Mouse (Mus musculus): Measurements from ENCODE around the gene Brd1. TPM values are rescaled to one million over a fixed set of nuclear protein-coding genes. Genes with fewer than 3 reads are reported as not detected.

Brd1 gene
- polyA plus RNA-seq, 1 experiment: 34.7 TPM

DNA sequence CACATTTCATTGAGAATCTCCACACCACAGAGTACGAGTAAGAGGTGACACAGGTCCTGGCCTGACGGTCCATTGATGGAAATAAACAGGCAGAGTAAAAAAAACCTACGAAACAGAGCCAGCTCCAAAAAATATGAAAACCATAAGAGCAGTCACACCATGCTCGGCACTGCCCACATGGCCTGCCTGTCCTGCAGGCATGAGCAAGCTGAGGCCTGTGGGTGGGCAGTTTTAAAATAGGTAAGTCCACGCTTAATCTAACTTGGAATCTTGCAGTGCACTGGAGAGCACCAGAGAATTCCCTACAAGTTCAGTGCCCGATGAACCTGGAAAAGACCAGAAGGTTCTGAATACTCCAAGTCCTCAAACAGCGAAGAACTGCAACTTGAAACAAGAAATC, 38.0 kb downstream of the Brd1 start:
- no peak for TF ChIP-seq CTCF (IDR thresholded peaks at IDR 0.05; ENCODE audit: borderline replicate concordance, insufficient read depth, low read length)
- TF ChIP-seq POLR2A (IDR thresholded peaks at IDR 0.05; ENCODE audit: low read depth, low read length): no peak
- Histone ChIP-seq H3K4me3 (ENCODE audit: insufficient read depth, low read length) (no peak overlapping the region), H3K27ac (ENCODE audit: insufficient read depth, low read length) (no peak overlapping the region), H3K4me1 (ENCODE audit: control insufficient read depth, insufficient read depth, low read length) (no peaks in the 10 kb centered on the region)

DNA sequence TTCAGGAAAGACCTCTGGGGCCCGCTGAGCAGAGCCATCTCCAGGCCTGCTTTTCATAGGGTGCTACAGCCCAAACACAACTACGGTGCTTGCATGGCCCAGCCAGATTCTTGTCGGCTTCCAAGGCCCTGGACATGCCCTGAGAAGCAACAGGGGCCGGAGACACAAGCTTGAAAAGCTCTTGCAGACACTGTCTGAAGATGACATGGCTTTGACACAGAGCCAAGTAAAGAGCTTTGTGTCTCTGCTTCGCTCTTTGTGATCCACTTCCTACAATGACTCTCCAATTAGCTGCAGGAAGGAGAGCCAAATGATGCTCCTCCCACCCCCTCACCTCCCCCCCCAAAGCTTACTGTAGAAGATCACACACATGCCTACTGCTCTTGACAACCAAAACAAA, 40.0 kb downstream of the Brd1 start:
- TF ChIP-seq CTCF (IDR thresholded peaks at IDR 0.05; ENCODE audit: borderline replicate concordance, insufficient read depth, low read length) (no peak), POLR2A (IDR thresholded peaks at IDR 0.05; ENCODE audit: low read depth, low read length) (no peak)

DNA sequence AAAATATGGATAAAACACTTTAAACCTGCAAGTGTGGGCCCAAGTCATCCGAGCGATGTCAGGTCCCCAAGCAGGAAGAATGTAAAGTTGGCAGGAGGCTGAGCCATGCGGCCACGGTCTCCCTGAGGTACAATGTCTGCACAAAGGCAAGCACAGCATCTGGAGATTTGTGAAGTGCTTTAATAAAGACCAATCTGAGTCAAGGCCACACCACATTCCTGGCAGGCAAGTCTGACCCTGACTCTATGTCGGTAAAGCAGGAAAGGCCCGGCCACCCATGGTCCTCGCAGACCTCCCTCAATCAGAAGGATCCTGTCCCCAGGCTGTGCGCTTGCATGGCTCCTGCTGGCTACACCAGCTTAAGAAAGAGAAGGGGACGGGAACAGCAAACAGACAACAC, 41.3 kb downstream of the Brd1 start:
- no peak for TF ChIP-seq CTCF (IDR thresholded peaks at IDR 0.05; ENCODE audit: borderline replicate concordance, insufficient read depth, low read length)
- TF ChIP-seq POLR2A (IDR thresholded peaks at IDR 0.05; ENCODE audit: low read depth, low read length): no peak
- Histone ChIP-seq H3K4me1 (ENCODE audit: control insufficient read depth, insufficient read depth, low read length) (no peaks in the 10 kb centered on the region), H3K27ac (ENCODE audit: insufficient read depth, low read length) (no peak overlapping the region), H3K4me3 (ENCODE audit: insufficient read depth, low read length) (no peak overlapping the region)

More for the DNA sequence above, 40.0 kb downstream of the Brd1 start:
- no peak overlapping the region for H3K27ac ChIP-seq (ENCODE audit: insufficient read depth, low read length)
- H3K4me3 ChIP-seq (ENCODE audit: insufficient read depth, low read length): no peak overlapping the region
- no peaks in the 10 kb centered on the region for H3K4me1 ChIP-seq (ENCODE audit: control insufficient read depth, insufficient read depth, low read length)

DNA sequence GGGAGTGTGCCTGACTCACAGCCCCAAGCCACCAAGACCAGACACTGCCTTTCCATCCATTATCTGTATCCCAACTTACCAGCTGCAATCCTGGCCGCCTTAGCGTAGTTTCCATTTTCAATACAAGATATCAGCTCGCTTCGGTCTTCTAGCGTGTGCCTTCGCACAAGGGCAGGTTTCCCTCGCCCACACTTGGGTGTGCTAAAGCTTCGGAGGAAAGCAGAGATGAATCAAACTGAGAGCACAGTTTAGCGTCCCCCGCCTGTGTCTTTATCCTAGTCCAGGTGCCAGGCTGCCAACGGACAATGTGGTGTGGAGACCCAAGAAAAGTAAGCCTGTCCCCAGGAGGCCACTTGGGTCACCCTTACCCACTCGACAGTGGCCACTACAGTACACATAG, 42.9 kb downstream of the Brd1 start:
- H3K27ac ChIP-seq (ENCODE audit: insufficient read depth, low read length): no peak overlapping the region
- TF ChIP-seq POLR2A (IDR thresholded peaks at IDR 0.05; ENCODE audit: low read depth, low read length) (no peak), CTCF (IDR thresholded peaks at IDR 0.05; ENCODE audit: borderline replicate concordance, insufficient read depth, low read length) (no peak)
- no peaks in the 10 kb centered on the region for H3K4me1 ChIP-seq (ENCODE audit: control insufficient read depth, insufficient read depth, low read length)
- H3K4me3 ChIP-seq (ENCODE audit: insufficient read depth, low read length): no peak overlapping the region

DNA sequence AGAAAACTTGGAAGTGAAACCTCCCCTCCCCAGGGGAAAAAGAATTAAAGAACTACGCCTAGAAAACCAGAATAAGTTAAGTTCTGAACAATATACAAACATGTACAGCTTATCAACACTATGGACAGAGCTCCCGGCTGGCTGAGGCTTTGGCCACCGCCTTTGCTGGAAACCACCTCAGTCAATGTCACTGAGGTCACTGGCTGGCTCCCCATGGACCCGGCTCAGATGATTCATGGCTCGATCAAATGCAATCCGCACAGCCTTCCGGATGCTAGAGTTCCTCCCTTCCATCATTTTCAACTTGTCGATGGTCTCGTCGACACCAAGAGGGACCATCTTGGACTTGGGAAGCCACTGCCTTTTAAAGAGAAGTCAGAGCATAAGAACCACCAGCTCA, 45.9 kb downstream of the Brd1 start:
- H3K4me3 ChIP-seq (ENCODE audit: insufficient read depth, low read length): no peak overlapping the region
- TF ChIP-seq CTCF (IDR thresholded peaks at IDR 0.05; ENCODE audit: borderline replicate concordance, insufficient read depth, low read length) (no peak), POLR2A (IDR thresholded peaks at IDR 0.05; ENCODE audit: low read depth, low read length) (no peak)
- no peak overlapping the region for H3K27ac ChIP-seq (ENCODE audit: insufficient read depth, low read length)
- no peaks in the 10 kb centered on the region for H3K4me1 ChIP-seq (ENCODE audit: control insufficient read depth, insufficient read depth, low read length)

DNA sequence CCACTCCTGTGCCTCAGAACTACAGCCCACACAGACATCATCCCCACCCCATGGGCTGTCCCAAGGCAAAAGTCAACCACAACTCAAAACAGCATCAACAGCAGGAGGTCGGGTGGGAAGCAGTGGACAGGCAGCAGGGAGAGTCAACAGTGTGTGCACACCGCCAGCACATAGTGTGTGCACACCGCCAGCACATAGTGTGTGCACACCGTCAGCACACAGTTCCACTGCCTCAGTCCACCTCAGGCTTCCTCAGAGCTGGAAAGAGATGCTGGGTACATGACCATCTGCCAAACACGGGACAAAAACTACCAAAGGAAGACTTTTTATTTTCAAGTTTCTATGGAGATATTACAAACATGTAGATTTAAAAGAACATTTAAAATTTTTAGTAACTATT, 47.3 kb downstream of the Brd1 start:
- no peaks in the 10 kb centered on the region for H3K4me1 ChIP-seq (ENCODE audit: control insufficient read depth, insufficient read depth, low read length)
- TF ChIP-seq POLR2A (IDR thresholded peaks at IDR 0.05; ENCODE audit: low read depth, low read length) (no peak), CTCF (IDR thresholded peaks at IDR 0.05; ENCODE audit: borderline replicate concordance, insufficient read depth, low read length) (no peak)
- H3K4me3 ChIP-seq (ENCODE audit: insufficient read depth, low read length): no peak overlapping the region
- H3K27ac ChIP-seq (ENCODE audit: insufficient read depth, low read length): no peak overlapping the region

DNA sequence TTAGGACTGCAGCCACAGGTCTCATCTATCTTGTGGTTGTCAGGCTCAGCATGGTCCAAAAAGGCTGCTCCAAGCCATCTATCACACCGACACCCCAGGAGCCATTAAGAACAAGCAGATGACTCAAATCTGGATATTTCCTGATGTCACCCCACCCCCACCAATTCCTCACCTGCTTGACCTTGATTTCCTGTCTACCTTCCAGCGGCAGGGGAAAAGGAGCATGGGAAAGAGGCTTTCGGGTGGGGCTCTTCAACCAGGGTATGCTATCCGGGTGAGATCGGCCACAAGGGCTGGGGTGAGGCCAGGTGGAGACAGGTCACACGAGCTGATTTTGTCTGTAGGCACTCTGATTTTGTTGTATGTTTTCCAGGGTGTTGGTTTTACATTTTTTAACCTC, 50.0 kb downstream of the Brd1 start:
- no peak overlapping the region for H3K27ac ChIP-seq (ENCODE audit: insufficient read depth, low read length)
- no peak for TF ChIP-seq POLR2A (IDR thresholded peaks at IDR 0.05; ENCODE audit: low read depth, low read length)
- TF ChIP-seq CTCF (IDR thresholded peaks at IDR 0.05; ENCODE audit: borderline replicate concordance, insufficient read depth, low read length): no peak
- no peaks in the 10 kb centered on the region for H3K4me1 ChIP-seq (ENCODE audit: control insufficient read depth, insufficient read depth, low read length)
- H3K4me3 ChIP-seq (ENCODE audit: insufficient read depth, low read length): no peak overlapping the region

DNA sequence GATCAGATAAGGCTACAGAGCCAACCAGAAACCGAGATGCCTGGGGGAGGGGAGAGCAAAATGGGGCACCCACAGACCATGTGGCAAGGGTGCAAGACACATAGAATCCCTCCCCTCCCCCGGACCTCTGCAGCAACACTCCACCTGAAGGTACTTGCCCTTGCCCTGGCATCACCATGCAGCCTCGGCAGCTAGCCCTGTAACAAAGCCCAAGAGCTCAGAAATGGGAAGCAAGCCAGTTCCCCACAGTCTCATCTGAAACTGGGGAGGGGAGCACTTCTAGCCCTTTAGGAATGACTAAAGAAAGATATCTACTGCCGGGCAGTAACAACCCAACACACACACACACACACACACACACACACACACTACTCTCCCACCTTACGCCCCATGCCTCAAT, 53.1 kb downstream of the Brd1 start:
- no peaks in the 10 kb centered on the region for H3K4me1 ChIP-seq (ENCODE audit: control insufficient read depth, insufficient read depth, low read length)
- TF ChIP-seq CTCF (IDR thresholded peaks at IDR 0.05; ENCODE audit: borderline replicate concordance, insufficient read depth, low read length) (no peak), POLR2A (IDR thresholded peaks at IDR 0.05; ENCODE audit: low read depth, low read length) (no peak)
- no peak overlapping the region for H3K27ac ChIP-seq (ENCODE audit: insufficient read depth, low read length)
- no peak overlapping the region for H3K4me3 ChIP-seq (ENCODE audit: insufficient read depth, low read length)

DNA sequence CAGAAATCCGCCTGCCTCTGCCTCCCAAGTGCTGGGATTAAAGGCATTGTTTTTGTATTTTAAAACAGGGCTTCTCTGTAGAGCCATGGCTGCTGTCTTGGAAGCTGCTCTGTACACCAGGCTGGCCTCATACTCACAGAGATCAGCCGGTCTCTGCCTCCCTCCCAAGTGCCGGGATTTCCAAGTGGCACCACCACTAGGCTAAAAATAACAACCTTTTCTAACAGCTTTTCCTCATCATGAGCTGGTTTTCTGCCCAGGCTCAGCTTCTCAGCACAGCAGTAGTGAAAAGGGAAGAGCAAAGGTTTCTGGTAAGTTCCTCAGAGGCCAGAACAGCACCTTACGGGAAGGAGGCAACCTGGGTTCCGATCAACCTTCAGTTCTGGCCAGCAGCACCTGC, 56.5 kb downstream of the Brd1 start:
- TF ChIP-seq CTCF (IDR thresholded peaks at IDR 0.05; ENCODE audit: borderline replicate concordance, insufficient read depth, low read length) (no peak), POLR2A (IDR thresholded peaks at IDR 0.05; ENCODE audit: low read depth, low read length) (no peak)
- no peak overlapping the region for H3K27ac ChIP-seq (ENCODE audit: insufficient read depth, low read length)
- H3K4me1 ChIP-seq (ENCODE audit: control insufficient read depth, insufficient read depth, low read length): no peaks in the 10 kb centered on the region
- H3K4me3 ChIP-seq (ENCODE audit: insufficient read depth, low read length): no peak overlapping the region

DNA sequence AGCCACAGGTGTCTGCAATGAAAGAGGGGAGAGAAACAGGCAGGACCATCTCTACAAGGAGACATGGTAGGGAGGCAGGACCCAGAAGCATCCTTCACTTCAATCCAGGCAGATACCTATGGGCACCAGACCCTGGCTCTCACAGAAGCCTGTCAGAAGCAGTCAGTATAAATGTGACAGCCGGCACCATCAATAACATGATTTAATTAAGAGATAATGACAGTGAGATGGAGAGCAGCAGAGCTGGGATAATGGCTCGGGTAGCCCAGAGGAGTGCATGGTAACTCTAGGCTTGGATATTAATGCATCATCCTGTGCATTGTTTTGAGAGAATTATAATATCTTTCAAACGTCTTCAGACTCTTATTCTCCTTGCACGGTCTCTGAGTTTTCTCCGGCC, 58.0 kb downstream of the Brd1 start:
- Histone ChIP-seq H3K27ac (ENCODE audit: insufficient read depth, low read length) (no peak overlapping the region), H3K4me3 (ENCODE audit: insufficient read depth, low read length) (no peak overlapping the region), H3K4me1 (ENCODE audit: control insufficient read depth, insufficient read depth, low read length) (no peaks in the 10 kb centered on the region)
- TF ChIP-seq CTCF (IDR thresholded peaks at IDR 0.05; ENCODE audit: borderline replicate concordance, insufficient read depth, low read length): no peak
- no peak for TF ChIP-seq POLR2A (IDR thresholded peaks at IDR 0.05; ENCODE audit: low read depth, low read length)

DNA sequence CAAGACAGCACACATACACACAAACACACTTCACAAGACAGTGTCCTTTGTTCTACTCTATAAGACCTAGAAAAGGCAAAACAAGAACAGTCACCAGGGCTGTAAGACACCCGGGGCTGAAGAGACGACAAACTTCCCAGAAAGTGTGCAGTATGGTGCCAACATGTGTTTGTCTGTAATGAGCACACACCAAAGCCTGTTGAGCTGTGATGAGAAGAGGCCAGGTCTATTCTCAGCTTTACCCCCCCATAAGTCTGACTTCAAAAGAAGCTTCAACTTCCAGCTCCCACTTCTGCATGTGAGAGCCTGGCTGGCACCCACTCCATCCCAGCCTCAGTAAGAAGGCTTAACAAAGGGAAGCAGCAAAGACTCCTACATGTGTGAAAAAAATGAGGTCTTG, 65.3 kb downstream of the Brd1 start:
- Histone ChIP-seq H3K4me3 (ENCODE audit: insufficient read depth, low read length) (no peak overlapping the region), H3K27ac (ENCODE audit: insufficient read depth, low read length) (no peak overlapping the region), H3K4me1 (ENCODE audit: control insufficient read depth, insufficient read depth, low read length) (no peaks in the 10 kb centered on the region)
- TF ChIP-seq POLR2A (IDR thresholded peaks at IDR 0.05; ENCODE audit: low read depth, low read length) (no peak), CTCF (IDR thresholded peaks at IDR 0.05; ENCODE audit: borderline replicate concordance, insufficient read depth, low read length) (no peak)

Data from embryonic fibroblast, embryonic 13.5 days (primary cell).